Mouse (Mus musculus): ENCODE data around the gene Shroom3.

DNA sequence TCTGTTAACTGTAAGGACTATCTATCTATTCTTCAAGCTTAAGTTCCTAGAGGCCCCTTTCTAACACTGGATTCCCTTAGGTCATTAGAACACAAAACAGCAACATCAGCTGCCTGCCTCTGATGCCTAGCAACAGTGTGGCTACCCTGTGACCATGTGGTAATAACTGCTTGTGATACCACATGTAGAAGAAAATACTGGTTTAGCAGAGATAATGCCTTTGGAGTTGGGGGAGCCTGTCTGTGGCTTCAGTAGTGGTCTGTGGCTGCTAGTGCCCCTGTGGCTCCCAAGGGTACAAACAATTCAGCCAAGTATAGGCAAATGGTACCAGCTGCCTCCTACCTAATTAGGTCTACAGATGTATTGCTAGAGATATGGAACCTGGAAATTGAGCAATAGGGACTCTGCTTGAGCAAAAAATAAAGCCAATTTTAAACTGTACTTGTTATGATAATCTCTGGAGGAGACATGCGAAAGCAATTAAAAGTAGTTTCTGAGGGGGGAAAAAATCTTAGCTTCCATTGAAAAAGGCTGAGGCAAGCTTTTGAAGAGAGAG is 213.6 kb downstream of the Shroom3 start:
- TF ChIP-seq POLR2A (IDR thresholded peaks at IDR 0.05; ENCODE audit: borderline replicate concordance, insufficient read depth, low read length) (no peak), CTCF (IDR thresholded peaks at IDR 0.05; ENCODE audit: borderline replicate concordance, insufficient read depth, low read depth, low read length) (no peak)

All from cerebellum, adult 2 months (tissue).